Mouse (Mus musculus) MEL (cell line): ENCODE measurements around the gene Abcc8.

Experiments
- CTCF ChIP-seq, 3 experiments: IDR thresholded peaks in 2 of 3; conservative IDR thresholded peaks in 1 of 3; 2 replicates each; pipeline ENCODE4 v1.5.1; 2011 to 2012; ENCODE audit warnings: low read length in 3 of 3, low read depth in 2 of 3, mild to moderate bottlenecking in 2 of 3, improper control_type of control experiment in 1 of 3, inconsistent platforms in 1 of 3, mixed read lengths in 1 of 3, moderate library complexity in 1 of 3; ENCODE audit not compliant: control insufficient read depth in 1 of 3, insufficient read depth in 1 of 3, poor library complexity in 1 of 3, severe bottlenecking in 1 of 3
- E2F4 ChIP-seq: IDR thresholded peaks from 2 replicates; pipeline ENCODE4 v1.6.1; 2011; ENCODE audit warnings: low read depth, low read length, improper control_type of control experiment, borderline replicate concordance
- EP300 ChIP-seq, 2 experiments: IDR thresholded peaks; 2 replicates each; pipeline ENCODE4 v1.6.1; 2011; ENCODE audit warnings: improper control_type of control experiment in 2 of 2, low read length in 2 of 2, low read depth in 1 of 2, mild to moderate bottlenecking in 1 of 2
- GABPA ChIP-seq: IDR thresholded peaks from 2 replicates; pipeline ENCODE4 v1.6.1; 2012; ENCODE audit warnings: low read depth, mild to moderate bottlenecking, inconsistent platforms, low read length, improper control_type of control experiment, moderate library complexity
- GATA1 ChIP-seq: IDR thresholded peaks from 2 replicates; pipeline ENCODE4 v1.6.1; 2011; ENCODE audit warnings: low read depth, low read length, improper control_type of control experiment
- MAFK ChIP-seq: IDR thresholded peaks from 2 replicates; pipeline ENCODE4 v1.6.1; 2011; ENCODE audit warnings: low read depth, mild to moderate bottlenecking, low read length, improper control_type of control experiment, borderline replicate concordance
- MYC ChIP-seq: IDR thresholded peaks from 2 replicates; pipeline ENCODE4 v1.6.1; 2011; ENCODE audit warnings: low read depth, mild to moderate bottlenecking, low read length, improper control_type of control experiment, moderate library complexity
- NRF1 ChIP-seq: IDR thresholded peaks from 2 replicates; pipeline ENCODE4 v1.6.1; 2014; ENCODE audit warnings: low read depth, mild to moderate bottlenecking, inconsistent platforms, low read length, improper control_type of control experiment, moderate library complexity; ENCODE audit not compliant: poor library complexity, insufficient read depth, severe bottlenecking
- RCOR1 ChIP-seq: IDR thresholded peaks from 2 replicates; pipeline ENCODE4 v1.6.1; 2012; ENCODE audit warnings: low read depth, mild to moderate bottlenecking, inconsistent platforms, low read length, improper control_type of control experiment
- UBTF ChIP-seq: IDR thresholded peaks from 2 replicates; pipeline ENCODE4 v1.6.1; 2012; ENCODE audit warnings: low read depth, mild to moderate bottlenecking, inconsistent platforms, low read length, improper control_type of control experiment, moderate library complexity, borderline replicate concordance; ENCODE audit not compliant: insufficient read depth
- USF1 ChIP-seq: IDR thresholded peaks from 2 replicates; pipeline ENCODE4 v1.6.1; 2014; ENCODE audit warnings: low read depth, mild to moderate bottlenecking, inconsistent platforms, low read length, improper control_type of control experiment, moderate library complexity
- ZNF384 ChIP-seq: IDR thresholded peaks from 2 replicates; pipeline ENCODE4 v1.6.1; 2012; ENCODE audit warnings: low read depth, mild to moderate bottlenecking, inconsistent platforms, low read length, improper control_type of control experiment

- TF ChIP-seq EP300 (IDR thresholded peaks at IDR 0.05; ENCODE audit: low read depth in 1 of 2, low read length in 2 of 2): no peak
- no peak for TF ChIP-seq ZNF384
- no peak for TF ChIP-seq UBTF
- TF ChIP-seq RCOR1: no peak
- no peak for TF ChIP-seq MAFK
- no peak for TF ChIP-seq USF1
- no peak for TF ChIP-seq NRF1
- no peak for TF ChIP-seq GABPA
- TF ChIP-seq CTCF (IDR thresholded peaks at IDR 0.05 in 2 of 3, conservative IDR thresholded peaks at IDR 0.05 in 1 of 3; ENCODE audit: control insufficient read depth in 1 of 3, insufficient read depth in 1 of 3, low read depth in 2 of 3, low read length in 3 of 3, poor library complexity in 1 of 3, severe bottlenecking in 1 of 3): no peak
- TF ChIP-seq MYC: no peak
- TF ChIP-seq GATA1: no peak
- no peak for TF ChIP-seq E2F4
Measured at GRCm38 (mm10) chr7:46105484-46105883, 74.3 kb downstream of the Abcc8 start.
